Mouse (Mus musculus): ENCODE results near the gene Nme3. TPM values are rescaled to one million over a fixed set of nuclear protein-coding genes. Genes with fewer than 3 reads are reported as not detected.

Gene Nme3
- polyA plus RNA-seq, 1 experiment: 76.7 TPM

DNA sequence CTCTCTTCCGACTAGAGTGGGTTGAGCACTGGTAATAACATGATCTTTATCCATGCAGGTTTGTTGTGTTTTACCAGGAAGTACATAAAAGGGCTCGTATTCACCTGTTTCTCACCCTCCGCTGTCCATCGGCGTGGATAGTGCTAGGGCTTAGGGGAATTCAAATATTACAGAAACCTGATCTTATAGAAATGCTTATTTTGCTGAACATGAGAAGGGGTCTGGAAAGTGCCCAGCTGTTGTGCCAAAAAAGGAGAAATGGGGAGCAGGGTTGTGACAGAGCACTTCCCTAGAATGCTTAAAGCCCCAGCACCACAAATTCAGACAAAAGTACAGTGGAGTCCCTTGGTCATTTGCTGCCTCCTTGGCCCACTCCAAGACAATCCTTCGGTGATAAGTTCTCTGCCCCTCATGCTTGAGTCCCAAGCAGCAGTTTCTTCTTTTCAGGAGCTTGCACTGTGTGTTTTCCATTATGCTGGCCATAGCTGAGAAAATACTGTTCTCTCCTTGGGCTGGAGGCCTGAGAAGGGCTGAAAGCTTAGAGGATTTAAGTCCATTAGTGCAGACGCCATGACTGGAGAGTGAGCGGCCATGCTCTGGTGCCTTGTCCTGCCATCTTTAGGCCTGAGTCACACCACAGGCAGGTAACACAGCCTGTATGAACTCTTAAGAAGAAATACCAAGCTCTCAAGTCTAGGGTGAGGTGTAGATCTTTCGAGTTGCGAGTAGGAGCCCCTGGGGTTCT is 44.7 kb upstream of the Nme3 start:
- Histone ChIP-seq H3K27me3 (ENCODE audit: control insufficient read depth, insufficient read depth, low read length) (no peaks in the 10 kb centered on the region), H3K4me3 (ENCODE audit: control insufficient read depth, insufficient read depth, low read length) (no peak overlapping the region), H3K36me3 (ENCODE audit: control insufficient read depth, insufficient read depth, low read length) (no peaks in the 10 kb centered on the region), H3K27ac (ENCODE audit: control insufficient read depth, insufficient read depth, low read length) (no peak overlapping the region), H3K4me1 (replicated peaks; ENCODE audit: control insufficient read depth, insufficient read depth, low read length) (peaks cover 6% of the 10 kb centered on the region)
- DNase-seq: no peak
- TF ChIP-seq CTCF (IDR thresholded peaks at IDR 0.05; ENCODE audit: borderline replicate concordance, control insufficient read depth, extremely low read depth, insufficient read depth, low read length, poor library complexity): no peak
- no peak for TF ChIP-seq POLR2A (IDR thresholded peaks at IDR 0.05; ENCODE audit: control insufficient read depth, extremely low read depth, insufficient read depth, low read length, poor library complexity)
- 84% methylated on average over 10 of the region's 10 CpGs for WGBS

DNA sequence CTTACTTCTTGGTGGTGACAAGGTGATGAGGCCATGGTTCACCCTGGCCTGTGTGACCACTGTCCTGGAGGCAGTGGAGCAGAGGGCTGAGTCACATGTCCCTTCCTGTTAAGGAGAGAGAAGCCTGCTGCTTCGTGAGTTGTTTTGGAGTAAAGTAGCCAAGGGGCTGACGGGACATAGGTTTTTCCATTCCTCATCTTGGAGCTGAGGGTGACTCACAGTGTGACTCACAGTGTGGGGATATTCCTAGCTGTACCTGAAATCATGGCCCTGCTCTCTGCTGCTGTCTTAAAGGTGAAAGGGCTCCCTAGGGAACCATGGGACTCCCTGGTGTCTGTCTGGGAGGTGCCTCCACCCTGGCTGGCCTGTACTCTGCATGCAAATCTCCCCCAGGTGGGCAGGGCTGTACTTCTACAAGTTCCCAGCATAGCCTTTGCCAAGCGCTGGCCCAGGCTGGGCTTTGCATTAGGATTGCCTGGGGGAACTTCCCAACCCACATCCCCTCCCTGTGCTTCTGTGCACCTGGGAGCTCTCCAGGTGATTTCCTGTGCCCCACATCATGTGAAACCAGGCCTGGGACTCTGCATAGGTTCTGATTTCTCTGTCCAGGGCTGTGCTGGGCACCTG is 40.3 kb upstream of the Nme3 start:
- no peak overlapping the region for H3K27ac ChIP-seq (ENCODE audit: control insufficient read depth, insufficient read depth, low read length)
- H3K4me3 ChIP-seq (ENCODE audit: control insufficient read depth, insufficient read depth, low read length): no peak overlapping the region
- H3K27me3 ChIP-seq (ENCODE audit: control insufficient read depth, insufficient read depth, low read length): no peaks in the 10 kb centered on the region
- H3K36me3 ChIP-seq (ENCODE audit: control insufficient read depth, insufficient read depth, low read length): peaks cover 1% of the 10 kb centered on the region; the same call in 1 of the 2 replicates
- DNase-seq: no peak
- no peak for TF ChIP-seq POLR2A (IDR thresholded peaks at IDR 0.05; ENCODE audit: control insufficient read depth, extremely low read depth, insufficient read depth, low read length, poor library complexity)
- no peak for TF ChIP-seq CTCF (IDR thresholded peaks at IDR 0.05; ENCODE audit: borderline replicate concordance, control insufficient read depth, extremely low read depth, insufficient read depth, low read length, poor library complexity)
- H3K4me1 ChIP-seq (replicated peaks; ENCODE audit: control insufficient read depth, insufficient read depth, low read length): peaks cover 2% of the 10 kb centered on the region; the same call in 1 of the 2 replicates
- 92% methylated on average over 3 of the region's 3 CpGs for WGBS

DNA sequence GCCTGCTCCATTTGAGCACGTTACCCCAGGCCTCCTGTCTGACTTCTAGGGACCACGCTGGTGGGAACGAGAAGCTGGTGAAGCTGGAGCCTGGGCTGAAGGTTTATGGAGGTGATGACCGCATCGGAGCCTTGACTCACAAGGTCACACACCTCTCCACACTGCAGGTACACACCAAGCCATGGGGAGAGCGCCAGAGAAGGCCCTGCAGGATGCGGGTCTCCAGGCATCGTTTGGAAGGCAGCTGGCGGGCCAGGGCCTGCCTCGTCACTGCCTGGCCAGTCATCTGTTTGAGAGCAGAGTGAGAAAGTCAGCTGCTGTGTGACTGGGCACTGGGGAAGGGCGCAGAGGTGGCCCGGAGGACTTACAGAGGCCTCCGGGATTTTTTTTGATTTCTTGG is 39.7 kb upstream of the Nme3 start:
- no peaks in the 10 kb centered on the region for H3K27me3 ChIP-seq (ENCODE audit: control insufficient read depth, insufficient read depth, low read length)
- WGBS: 95% methylated on average over 13 of the region's 13 CpGs
- peaks cover 6% of the 10 kb centered on the region for H3K36me3 ChIP-seq (ENCODE audit: control insufficient read depth, insufficient read depth, low read length)
- no peak overlapping the region for H3K27ac ChIP-seq (ENCODE audit: control insufficient read depth, insufficient read depth, low read length)
- no peaks in the 10 kb centered on the region for H3K4me1 ChIP-seq (replicated peaks; ENCODE audit: control insufficient read depth, insufficient read depth, low read length)
- H3K4me3 ChIP-seq (ENCODE audit: control insufficient read depth, insufficient read depth, low read length): no peak overlapping the region
- TF ChIP-seq POLR2A (IDR thresholded peaks at IDR 0.05; ENCODE audit: control insufficient read depth, extremely low read depth, insufficient read depth, low read length, poor library complexity) (no peak), CTCF (IDR thresholded peaks at IDR 0.05; ENCODE audit: borderline replicate concordance, control insufficient read depth, extremely low read depth, insufficient read depth, low read length, poor library complexity) (no peak)
- DNase-seq: no peak

DNA sequence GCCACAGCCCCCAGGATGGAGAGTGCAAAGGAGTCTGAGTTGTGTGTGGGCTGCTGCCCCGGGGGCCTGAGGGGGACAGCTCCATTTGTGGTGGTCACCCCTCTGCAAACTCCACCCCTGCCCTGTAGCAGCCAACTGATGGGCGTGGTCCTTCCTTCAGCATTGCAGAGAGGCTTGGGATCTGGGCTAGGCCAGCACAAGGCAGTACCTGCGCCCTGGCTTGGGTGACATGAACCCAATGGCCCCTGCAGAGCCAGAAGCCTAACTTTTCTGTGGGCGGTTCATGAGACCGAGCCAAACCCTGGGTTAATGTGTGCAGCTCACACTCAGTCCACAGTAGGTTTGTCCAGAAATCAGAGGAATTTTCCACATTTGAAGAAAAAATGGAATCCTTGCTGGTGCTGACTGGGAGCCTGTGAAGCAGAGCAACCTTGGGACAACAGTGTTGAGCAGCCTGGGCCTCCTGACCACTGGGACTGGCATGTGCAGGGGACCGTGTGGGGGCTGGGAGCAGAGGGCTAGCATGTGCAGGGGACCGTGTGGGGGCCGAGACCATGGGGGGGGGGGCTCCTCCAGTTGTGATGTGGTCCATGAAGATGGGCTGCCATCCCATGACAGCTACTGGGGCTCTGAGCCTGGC is 38.3 kb upstream of the Nme3 start:
- TF ChIP-seq POLR2A (IDR thresholded peaks at IDR 0.05; ENCODE audit: control insufficient read depth, extremely low read depth, insufficient read depth, low read length, poor library complexity) (no peak), CTCF (IDR thresholded peaks at IDR 0.05; ENCODE audit: borderline replicate concordance, control insufficient read depth, extremely low read depth, insufficient read depth, low read length, poor library complexity) (no peak)
- no peak overlapping the region for H3K27ac ChIP-seq (ENCODE audit: control insufficient read depth, insufficient read depth, low read length)
- no peak for DNase-seq
- peaks cover 6% of the 10 kb centered on the region for H3K36me3 ChIP-seq (ENCODE audit: control insufficient read depth, insufficient read depth, low read length)
- H3K4me3 ChIP-seq (ENCODE audit: control insufficient read depth, insufficient read depth, low read length): no peak overlapping the region
- H3K4me1 ChIP-seq (replicated peaks; ENCODE audit: control insufficient read depth, insufficient read depth, low read length): no peaks in the 10 kb centered on the region
- WGBS: 88% methylated on average over 8 of the region's 8 CpGs
- H3K27me3 ChIP-seq (ENCODE audit: control insufficient read depth, insufficient read depth, low read length): no peaks in the 10 kb centered on the region

DNA sequence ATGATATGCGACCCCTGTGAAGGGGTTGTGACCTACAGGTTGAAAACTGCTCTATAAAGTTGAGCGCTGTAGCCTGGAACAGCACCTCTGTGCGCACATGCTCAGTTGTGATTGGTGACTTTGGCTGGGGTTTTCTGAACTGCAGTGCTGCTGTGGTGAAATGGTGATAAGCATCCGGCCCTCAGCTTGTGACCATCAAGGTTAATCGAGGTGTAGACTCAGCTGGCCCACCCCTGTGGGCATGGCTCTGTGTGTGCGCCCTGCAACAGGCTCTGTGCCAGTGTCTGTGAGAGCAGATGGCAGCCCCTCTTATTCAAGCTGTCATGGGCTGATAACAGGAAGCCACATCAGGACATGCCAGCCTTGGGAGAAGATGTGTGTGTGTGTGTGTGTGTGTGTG is 37.3 kb upstream of the Nme3 start:
- H3K4me1 ChIP-seq (replicated peaks; ENCODE audit: control insufficient read depth, insufficient read depth, low read length): no peaks in the 10 kb centered on the region
- no peaks in the 10 kb centered on the region for H3K27me3 ChIP-seq (ENCODE audit: control insufficient read depth, insufficient read depth, low read length)
- peaks cover 6% of the 10 kb centered on the region for H3K36me3 ChIP-seq (ENCODE audit: control insufficient read depth, insufficient read depth, low read length)
- H3K4me3 ChIP-seq (ENCODE audit: control insufficient read depth, insufficient read depth, low read length): no peak overlapping the region
- WGBS: 83% methylated on average over 6 of the region's 6 CpGs
- DNase-seq: no peak
- no peak overlapping the region for H3K27ac ChIP-seq (ENCODE audit: control insufficient read depth, insufficient read depth, low read length)
- no peak for TF ChIP-seq POLR2A (IDR thresholded peaks at IDR 0.05; ENCODE audit: control insufficient read depth, extremely low read depth, insufficient read depth, low read length, poor library complexity)
- TF ChIP-seq CTCF (IDR thresholded peaks at IDR 0.05; ENCODE audit: borderline replicate concordance, control insufficient read depth, extremely low read depth, insufficient read depth, low read length, poor library complexity): no peak

DNA sequence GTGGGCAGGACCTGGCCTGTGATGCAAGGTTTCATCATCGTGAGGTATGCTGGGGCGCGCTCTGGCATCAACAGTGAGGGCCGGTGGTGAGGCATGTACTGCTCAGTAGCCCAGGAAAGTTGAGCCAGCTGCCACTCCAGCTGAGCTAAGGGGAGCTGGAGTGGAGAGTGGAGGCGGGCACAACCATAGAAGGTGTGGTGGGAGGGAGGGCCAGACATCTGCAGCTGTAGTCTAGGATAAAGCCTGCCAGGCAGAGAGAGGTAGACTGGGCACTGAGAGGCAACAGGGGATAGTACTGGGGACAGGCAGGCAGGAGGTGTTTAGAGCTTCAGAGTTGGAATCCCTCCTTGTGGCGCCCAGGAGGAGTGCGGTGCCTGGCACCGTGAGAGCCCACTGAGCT is 36.2 kb upstream of the Nme3 start:
- 99% methylated on average over 8 of the region's 8 CpGs for WGBS
- Histone ChIP-seq H3K4me1 (replicated peaks; ENCODE audit: control insufficient read depth, insufficient read depth, low read length) (no peaks in the 10 kb centered on the region), H3K27ac (ENCODE audit: control insufficient read depth, insufficient read depth, low read length) (no peak overlapping the region), H3K4me3 (ENCODE audit: control insufficient read depth, insufficient read depth, low read length) (no peak overlapping the region), H3K27me3 (ENCODE audit: control insufficient read depth, insufficient read depth, low read length) (no peaks in the 10 kb centered on the region), H3K36me3 (ENCODE audit: control insufficient read depth, insufficient read depth, low read length) (peaks cover 6% of the 10 kb centered on the region)
- TF ChIP-seq POLR2A (IDR thresholded peaks at IDR 0.05; ENCODE audit: control insufficient read depth, extremely low read depth, insufficient read depth, low read length, poor library complexity) (no peak), CTCF (IDR thresholded peaks at IDR 0.05; ENCODE audit: borderline replicate concordance, control insufficient read depth, extremely low read depth, insufficient read depth, low read length, poor library complexity) (no peak)
- no peak for DNase-seq
